8 mouse cellular contexts compared by ENCODE assay signal in genomic region chr17:9904525-9904991, GRCm38 (mm10).
DNase-seq lines count a peak whose midpoint lies in the region; ATAC-seq and TF ChIP-seq lines count a peak whose summit lies in the region.

No protein-coding gene starts in this region.

- H3K4me2 ChIP-seq in kidney, embryonic 16.5 days (replicated peaks; ENCODE audit: low read depth, low read length): no peak overlapping the region
- no peak overlapping the region for H3K4me2 ChIP-seq in hindbrain, embryonic 12.5 days (replicated peaks)
- 0 out of 2 replicates have a peak overlapping the region, but pooled peaks have one; percentile 8 for H3K4me2 ChIP-seq in midbrain, embryonic 16.5 days (ENCODE audit: low read length)

- peak; percentile 69 for DNase-seq in kidney, postnatal 10 days
- peak; percentile 28 for DNase-seq in embryo, embryonic 11 days
- no peak for DNase-seq in natural killer cell, adult 2 months (ENCODE audit: low spot score in 2 of 2)
- DNase-seq in gastrocnemius, adult 2 months: no peak
- no peak for DNase-seq in frontal cortex, postnatal 25 days (ENCODE audit: low spot score in 2 of 2)

- no peak for TF ChIP-seq CTCF in gastrocnemius, adult 2 months (IDR thresholded peaks at IDR 0.05)

- no peak overlapping the region; the same call in 1 of the 2 replicates for H3K27ac ChIP-seq in kidney, embryonic 16.5 days (ENCODE audit: low read length)
- peak overlapping the region; percentile 86 for H3K27ac ChIP-seq in hindbrain, embryonic 12.5 days
- peak overlapping the region; percentile 89 for H3K27ac ChIP-seq in midbrain, embryonic 16.5 days (ENCODE audit: low read length)
- no peak overlapping the region for H3K27ac ChIP-seq in gastrocnemius, adult 2 months

- WGBS in kidney, embryonic 16.5 days: 18% methylated on average over 6 of the region's 6 CpGs
- 6% methylated on average over 6 of the region's 6 CpGs for WGBS in hindbrain, embryonic 12.5 days
- 7% methylated on average over 6 of the region's 6 CpGs for WGBS in midbrain, embryonic 16.5 days

- H3K4me3 ChIP-seq in kidney, embryonic 16.5 days (ENCODE audit: low read length): no peak overlapping the region
- H3K4me3 ChIP-seq in hindbrain, embryonic 12.5 days: no peak overlapping the region
- no peak overlapping the region for H3K4me3 ChIP-seq in midbrain, embryonic 16.5 days (ENCODE audit: low read depth, low read length)
- no peak overlapping the region for H3K4me3 ChIP-seq in gastrocnemius, adult 2 months

- no peak; the same call in 1 of the 2 replicates for ATAC-seq in kidney, embryonic 16.5 days (ENCODE audit: low FRiP score, low TSS enrichment)
- 0 out of 2 replicates have a peak, but pooled peaks have one; percentile 17 for ATAC-seq in hindbrain, embryonic 12.5 days (ENCODE audit: low FRiP score)
- no peak for ATAC-seq in midbrain, embryonic 16.5 days

- no peaks in the 10 kb centered on the region for H3K36me3 ChIP-seq in kidney, embryonic 16.5 days (ENCODE audit: insufficient read depth, low read length)
- no peaks in the 10 kb centered on the region for H3K36me3 ChIP-seq in hindbrain, embryonic 12.5 days
- H3K36me3 ChIP-seq in midbrain, embryonic 16.5 days (ENCODE audit: control insufficient read depth, insufficient read depth, low read length): no peaks in the 10 kb centered on the region

- no peaks in the 10 kb centered on the region for H3K9me3 ChIP-seq in kidney, embryonic 16.5 days (ENCODE audit: low read length)
- H3K9me3 ChIP-seq in hindbrain, embryonic 12.5 days (replicated peaks): no peaks in the 10 kb centered on the region
- H3K9me3 ChIP-seq in midbrain, embryonic 16.5 days (replicated peaks; ENCODE audit: control insufficient read depth, low read length, poor library complexity, severe bottlenecking): no peaks in the 10 kb centered on the region

- H3K4me1 ChIP-seq in kidney, embryonic 16.5 days (ENCODE audit: insufficient read depth, low read length): peaks cover 28% of the 10 kb centered on the region
- peaks cover 43% of the 10 kb centered on the region for H3K4me1 ChIP-seq in hindbrain, embryonic 12.5 days
- H3K4me1 ChIP-seq in midbrain, embryonic 16.5 days (ENCODE audit: control insufficient read depth, insufficient read depth, low read length): peaks cover 25% of the 10 kb centered on the region

- no peak overlapping the region for H3K9ac ChIP-seq in kidney, embryonic 16.5 days (replicated peaks; ENCODE audit: low read length)
- H3K9ac ChIP-seq in hindbrain, embryonic 12.5 days: no peak overlapping the region
- H3K9ac ChIP-seq in midbrain, embryonic 16.5 days (ENCODE audit: low read depth, low read length): peak overlapping the region; percentile 50; the same call in 1 of the 2 replicates

- intact Hi-C loops in gastrocnemius, adult 2 months (cut with DNase I): no loop called here

- no peaks in the 10 kb centered on the region for H3K27me3 ChIP-seq in kidney, embryonic 16.5 days (ENCODE audit: insufficient read depth, low read length)
- no peaks in the 10 kb centered on the region for H3K27me3 ChIP-seq in hindbrain, embryonic 12.5 days
- no peaks in the 10 kb centered on the region for H3K27me3 ChIP-seq in midbrain, embryonic 16.5 days (ENCODE audit: control insufficient read depth, insufficient read depth, low read depth, low read length)

Comparison
In these comparisons a context has a peak if more than half of its experiments do, and no peak if none do; other contexts are left out.
1. DNase-seq: peak in kidney, postnatal 10 days (single experiment) and embryo, embryonic 11 days (single experiment); none in natural killer cell, adult 2 months (0 of 2), gastrocnemius, adult 2 months (single experiment) and frontal cortex, postnatal 25 days (0 of 2).
2. H3K27ac ChIP-seq: peak in hindbrain, embryonic 12.5 days (single experiment) and midbrain, embryonic 16.5 days (single experiment); none in kidney, embryonic 16.5 days (single experiment) and gastrocnemius, adult 2 months (single experiment).